Mouse (Mus musculus): ENCODE results near the gene Hnrnpu.

DNA sequence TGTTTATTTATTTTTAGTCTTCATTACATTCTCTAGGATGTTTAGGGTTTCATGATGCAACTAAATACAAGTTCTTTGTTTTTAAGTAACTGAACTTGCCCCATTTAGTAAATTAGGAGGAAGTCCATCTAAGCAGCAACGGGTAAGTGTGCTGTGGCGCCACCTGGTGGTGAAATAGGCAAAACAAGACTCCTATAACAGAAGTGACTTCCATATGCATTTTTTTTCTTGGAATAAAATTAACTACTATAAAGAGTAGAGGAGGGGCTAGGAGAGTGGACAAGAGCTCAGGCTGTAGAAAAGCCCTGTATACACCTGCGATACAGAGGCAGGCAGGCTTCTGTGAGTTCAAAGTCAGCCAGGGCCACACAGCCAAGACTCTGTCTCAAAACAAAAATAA is 34.2 kb downstream of the Hnrnpu start:
- TF ChIP-seq POLR2A (IDR thresholded peaks at IDR 0.05; ENCODE audit: control insufficient read depth, low read depth, low read length) (no peak), CTCF (IDR thresholded peaks at IDR 0.05; ENCODE audit: control insufficient read depth, insufficient read depth, insufficient replicate concordance, low read depth, low read length) (peak; percentile 31; the same call in 1 of the 2 replicates)

Data from testis, adult 2 months (tissue).